Mouse (Mus musculus) B cell, adult 2 months (primary cell): ENCODE measurements at regions not wholly inside any gene's neighbourhood (a gene's known extent, or its start where the extent isn't known, plus 50 kb on each side); places are given as distances from the start of the nearest gene placed in this dataset.
A peak's percentile ranks its signal among the peaks of the same experiment; 100 is the strongest.

ENCODE experiments used
- DNase-seq, 2 experiments: peaks; one replicate each; pipeline ENCODE4 v3.0.0; 2022

- no peak for DNase-seq
Observed at GRCm38 (mm10) chr3:50888571-50889210, 335.6 kb upstream of the Noct start.

GRCm38 (mm10) chr3:50890537-50890936 is 333.7 kb upstream of the Noct start:
- no peak for DNase-seq

GRCm38 (mm10) chr3:50898179-50898578 is 326.1 kb upstream of the Noct start:
- no peak for DNase-seq

- no peak for DNase-seq
Observed at GRCm38 (mm10) chr3:50899830-50900350, 324.4 kb upstream of the Noct start.

GRCm38 (mm10) chr3:50900566-50900965 is 323.7 kb upstream of the Noct start:
- no peak for DNase-seq

- DNase-seq, result no peak
Observed at GRCm38 (mm10) chr3:50901321-50901720, 322.9 kb upstream of the Noct start.

GRCm38 (mm10) chr3:50902933-50903332 is 321.3 kb upstream of the Noct start:
- DNase-seq, result no peak

GRCm38 (mm10) chr3:50904716-50905116 is 319.5 kb upstream of the Noct start:
- DNase-seq, result no peak

GRCm38 (mm10) chr3:50905274-50905992 is 318.8 kb upstream of the Noct start:
- DNase-seq, result peak in 1 of 2 experiments; percentile 1

- DNase-seq, result peak; percentile 86 to 87
Observed at GRCm38 (mm10) chr3:50905993-50906831, 318.0 kb upstream of the Noct start.

GRCm38 (mm10) chr3:50912980-50913518 is 311.2 kb upstream of the Noct start:
- no peak for DNase-seq

GRCm38 (mm10) chr3:50914866-50915365 is 309.3 kb upstream of the Noct start:
- no peak for DNase-seq

- DNase-seq, result no peak
Observed at GRCm38 (mm10) chr3:50916305-50916854, 307.9 kb upstream of the Noct start.

GRCm38 (mm10) chr3:50922347-50922746 is 301.9 kb upstream of the Noct start:
- no peak for DNase-seq

- no peak for DNase-seq
Observed at GRCm38 (mm10) chr3:50922832-50923231, 301.4 kb upstream of the Noct start.

- no peak for DNase-seq
Observed at GRCm38 (mm10) chr3:50923327-50923726, 300.9 kb upstream of the Noct start.

GRCm38 (mm10) chr3:50927318-50927717 is 296.9 kb upstream of the Noct start:
- DNase-seq, result no peak

GRCm38 (mm10) chr3:50929013-50929412 is 295.2 kb upstream of the Noct start:
- no peak for DNase-seq

- no peak for DNase-seq
Observed at GRCm38 (mm10) chr3:50932397-50933089, 291.7 kb upstream of the Noct start.

GRCm38 (mm10) chr3:50933090-50933443 is 291.2 kb upstream of the Noct start:
- DNase-seq, result no peak

GRCm38 (mm10) chr3:50939602-50940001 is 284.6 kb upstream of the Noct start:
- DNase-seq, result no peak

- DNase-seq, result no peak
Observed at GRCm38 (mm10) chr3:50940656-50941055, 283.6 kb upstream of the Noct start.
